Mouse (Mus musculus) mature B cell (primary cell): ENCODE results near the gene 2810408A11Rik.
"Not testable (repeated sequence)": the region's sequence is repeated elsewhere in the genome, so short reads cannot be mapped to it uniquely, and the experiment has no call there.

ENCODE experiments used
- in situ Hi-C: fragments of 300-500 bp; cut with MboI; formaldehyde crosslinking; loops from 2 replicates; pipeline ENCODE4 v1.14.3; 2019

Gene 2810408A11Rik

GRCm38 (mm10) chr11:69880853-69881603, 19.8 kb downstream of the 2810408A11Rik start, which contains the start of gene Kctd11:
Kctd11 (minus strand) TSS chr11:69881406.
- in situ Hi-C loops = no loop called here

GRCm38 (mm10) chr11:69880506-69880852, 20.3 kb downstream of the 2810408A11Rik start:
- in situ Hi-C loops = no loop called here

- in situ Hi-C loops = loop anchor here (5.0 kb wide), 1 partner anchor 122 kb away; the partner anchor contains the start of gene Polr2a
Measured at GRCm38 (mm10) chr11:69879711-69880110, 21.1 kb downstream of the 2810408A11Rik start.

- in situ Hi-C loops = loop anchor here (5.0 kb wide), 1 partner anchor 122 kb away; the partner anchor contains the start of gene Polr2a
Measured at GRCm38 (mm10) chr11:69878952-69879351, 21.8 kb downstream of the 2810408A11Rik start.

- in situ Hi-C loops = loop anchor here (5.0 kb wide), 1 partner anchor 121 kb away; the partner anchor contains the start of gene Polr2a
Measured at GRCm38 (mm10) chr11:69878399-69878798, 22.4 kb downstream of the 2810408A11Rik start.

GRCm38 (mm10) chr11:69877878-69878277, 22.9 kb downstream of the 2810408A11Rik start, which contains the start of gene Tmem95:
Tmem95 (minus strand) TSS chr11:69878018.
- in situ Hi-C loops = loop anchor here (5.0 kb wide), 1 partner anchor 121 kb away; the partner anchor contains the start of gene Polr2a

GRCm38 (mm10) chr11:69876867-69877266, 23.9 kb downstream of the 2810408A11Rik start:
- in situ Hi-C loops = loop anchor here (5.0 kb wide), 1 partner anchor 120 kb away; the partner anchor contains the start of gene Polr2a

GRCm38 (mm10) chr11:69876186-69876585, 24.6 kb downstream of the 2810408A11Rik start:
- in situ Hi-C loops = loop anchor here (5.0 kb wide), 1 partner anchor 119 kb away; the partner anchor contains the start of gene Polr2a

GRCm38 (mm10) chr11:69872451-69872850, 28.3 kb downstream of the 2810408A11Rik start:
- in situ Hi-C loops = no loop called here

- in situ Hi-C loops = no loop called here
Measured at GRCm38 (mm10) chr11:69871822-69872221, 29.0 kb downstream of the 2810408A11Rik start.

- in situ Hi-C loops = no loop called here
Measured at GRCm38 (mm10) chr11:69870289-69871069, 30.3 kb downstream of the 2810408A11Rik start.

- in situ Hi-C loops = no loop called here
Measured at GRCm38 (mm10) chr11:69867335-69867734, 33.5 kb downstream of the 2810408A11Rik start.

- in situ Hi-C loops = no loop called here
Measured at GRCm38 (mm10) chr11:69865561-69865960, 35.2 kb downstream of the 2810408A11Rik start.

GRCm38 (mm10) chr11:69864138-69864860, 36.5 kb downstream of the 2810408A11Rik start:
- in situ Hi-C loops = no loop called here

- in situ Hi-C loops = not testable (repeated sequence)
Measured at GRCm38 (mm10) chr11:69863729-69864128, 37.1 kb downstream of the 2810408A11Rik start.

- in situ Hi-C loops = no loop called here
Measured at GRCm38 (mm10) chr11:69858113-69858998, 42.4 kb downstream of the 2810408A11Rik start, which contains the start of gene Tnk1. Tnk1 (minus strand) TSS chr11:69858730.

- in situ Hi-C loops = no loop called here
Measured at GRCm38 (mm10) chr11:69855347-69855746, 45.4 kb downstream of the 2810408A11Rik start.

- in situ Hi-C loops = no loop called here
Measured at GRCm38 (mm10) chr11:69854680-69855079, 46.1 kb downstream of the 2810408A11Rik start.

GRCm38 (mm10) chr11:69853994-69854393, 46.8 kb downstream of the 2810408A11Rik start:
- in situ Hi-C loops = no loop called here

- in situ Hi-C loops = no loop called here
Measured at GRCm38 (mm10) chr11:69850754-69851153, 50.0 kb downstream of the 2810408A11Rik start.
